Mouse (Mus musculus): ENCODE data around the gene Naif1.

DNA sequence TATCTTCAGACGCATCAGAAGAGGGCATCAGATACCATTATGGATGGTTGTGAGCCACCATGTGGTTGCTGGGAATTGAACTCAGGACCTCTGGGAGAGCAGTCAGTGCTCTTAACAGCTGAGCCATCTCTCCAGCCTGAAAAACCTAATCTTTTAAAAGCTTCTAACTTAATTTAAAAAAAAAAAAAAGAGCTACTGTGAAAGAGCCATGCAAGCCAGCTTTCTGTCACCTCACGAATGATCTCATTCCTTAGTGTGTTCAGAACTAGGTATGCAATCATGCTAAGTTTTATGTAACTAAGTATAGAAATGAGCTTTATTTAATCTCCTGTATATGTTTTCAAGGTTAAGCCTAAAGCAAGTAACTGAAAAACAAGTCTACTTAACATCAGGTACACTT lies 9.4 kb downstream of the Naif1 start:
- TF ChIP-seq CTCF (IDR thresholded peaks at IDR 0.05; ENCODE audit: extremely low read depth, insufficient read length, insufficient replicate concordance, low read depth, low read length) (no peak), POLR2A (IDR thresholded peaks at IDR 0.05; ENCODE audit: low read depth, low read length) (no peak)

Data from small intestine, adult 2 months (tissue).